8 mouse cellular contexts compared by ENCODE assay signal in genomic region chr17:57059486-57059977, GRCm38 (mm10). TPM values are rescaled to one million over a fixed set of nuclear protein-coding genes. Genes with fewer than 3 reads are reported as not detected.
DNase-seq lines count a peak whose midpoint lies in the region; ATAC-seq and TF ChIP-seq lines count a peak whose summit lies in the region.

Slc25a23 (minus strand) TSS chr17:57059863.

- peak within 1 kb of the TSS; percentile 88 for H3K4me2 ChIP-seq in heart, embryonic 12.5 days

- no peaks in the 10 kb centered on the region for H3K4me1 ChIP-seq in embryonic fibroblast, embryonic 13.5 days (ENCODE audit: control insufficient read depth, insufficient read depth, low read length)
- H3K4me1 ChIP-seq in heart, embryonic 12.5 days (replicated peaks): peaks cover 30% of the 10 kb centered on the region
- peaks cover 21% of the 10 kb centered on the region for H3K4me1 ChIP-seq in liver, adult 2 months (ENCODE audit: control insufficient read depth, insufficient read depth, low read length)

- peak; percentile 87 for DNase-seq in A20 (ENCODE audit: low read depth, low spot score)
- peak in 1 of 2 experiments; percentile 52 for DNase-seq in adrenal gland, postnatal 4 days (ENCODE audit: low spot score in 2 of 2)
- DNase-seq in kidney, postnatal 10 days: peak; percentile 86
- no peak for DNase-seq in liver, adult 2 months (ENCODE audit: extremely low read depth, low read depth, low spot score)
- peak; percentile 85 for DNase-seq in neural tube, embryonic 10.5 days (ENCODE audit: extremely low spot score, low spot score)
- DNase-seq in telencephalon, adult 2 months (ENCODE audit: low read depth, low spot score): peak; percentile 65

- no peaks in the 10 kb centered on the region for H3K9me3 ChIP-seq in heart, embryonic 12.5 days (replicated peaks)

- H3K4me3 ChIP-seq in embryonic fibroblast, embryonic 13.5 days (ENCODE audit: insufficient read depth, low read length): peak within 1 kb of the TSS; percentile 80
- H3K4me3 ChIP-seq in heart, embryonic 12.5 days: peak within 1 kb of the TSS; percentile 92
- peak within 1 kb of the TSS; percentile 92 for H3K4me3 ChIP-seq in liver, adult 2 months (ENCODE audit: insufficient read depth, low read depth, low read length)

- peaks cover 34% of the 10 kb centered on the region for H3K27me3 ChIP-seq in heart, embryonic 12.5 days (replicated peaks)
- H3K27me3 ChIP-seq in liver, adult 2 months (ENCODE audit: control insufficient read depth, insufficient read depth, low read length): no peaks in the 10 kb centered on the region

- H3K36me3 ChIP-seq in heart, embryonic 12.5 days: peaks cover 15% of the 10 kb centered on the region
- peaks cover 2% of the 10 kb centered on the region for H3K36me3 ChIP-seq in liver, adult 2 months (ENCODE audit: control insufficient read depth, insufficient read depth, low read length)

- WGBS in heart, embryonic 12.5 days: under 1% methylated on average over 31 of the region's 45 CpGs
- under 1% methylated on average over 45 of the region's 45 CpGs for WGBS in liver, adult 2 months

- peak within 1 kb of the TSS; percentile 90 for H3K9ac ChIP-seq in heart, embryonic 12.5 days
- H3K9ac ChIP-seq in liver, adult 2 months (ENCODE audit: low read depth, low read length): peak within 1 kb of the TSS; percentile 97

- no peak within 1 kb of the TSS for H3K27ac ChIP-seq in embryonic fibroblast, embryonic 13.5 days (ENCODE audit: insufficient read depth, low read length)
- H3K27ac ChIP-seq in heart, embryonic 12.5 days (ENCODE audit: poor library complexity, severe bottlenecking): peak within 1 kb of the TSS; percentile 40; the same call in 1 of the 2 replicates
- H3K27ac ChIP-seq in liver, adult 2 months (replicated peaks; ENCODE audit: insufficient read depth, low read depth, low read length): peak within 1 kb of the TSS; percentile 93

- peak; percentile 69 for ATAC-seq in heart, embryonic 12.5 days (ENCODE audit: insufficient number of reproducible peaks, low FRiP score)

- peaks cover 4% of the 10 kb centered on the region; the same call in 1 of the 2 replicates for H3K79me2 ChIP-seq in liver, adult 2 months (ENCODE audit: control insufficient read depth, insufficient read depth, low read length)

- no peak for TF ChIP-seq CTCF in embryonic fibroblast, embryonic 13.5 days (IDR thresholded peaks at IDR 0.05; ENCODE audit: borderline replicate concordance, insufficient read depth, low read length)
- no peak for TF ChIP-seq CTCF in liver, adult 2 months (IDR thresholded peaks at IDR 0.05; ENCODE audit: low read depth, low read length)

- no peak for TF ChIP-seq POLR2A in embryonic fibroblast, embryonic 13.5 days (IDR thresholded peaks at IDR 0.05; ENCODE audit: low read depth, low read length)
- 0 out of 2 replicates have a peak, but pooled peaks have one; percentile 28 for TF ChIP-seq POLR2A in liver, adult 2 months (IDR thresholded peaks at IDR 0.05; ENCODE audit: extremely low read depth, insufficient read depth, low read length)

RNA-seq across cellular contexts. Expression of gene Slc25a23, which starts in this region (rescaled TPM):
- total RNA-seq in adrenal gland, postnatal 4 days (2021): 10 to 100 TPM; 80.0 to 85.9 TPM
- polyA plus RNA-seq in embryonic fibroblast, embryonic 13.5 days (2011; ENCODE audit: insufficient read length, low read depth, missing spikeins): 8.4 and 10.4 TPM in 2 replicates
- 15.5 and 17.2 TPM in 2 replicates for polyA plus RNA-seq in heart, embryonic 12.5 days (2016; fragmentation: Nextera tagmentation; extraction: Ambion mirVana)
- total RNA-seq in liver, adult 2 months (2014; rRNA removed): 54.9 and 94.6 TPM in 2 replicates
- 212 and 255 TPM in 2 replicates for polyA plus RNA-seq in liver, adult 2 months (2012; rRNA removed)

Comparison
In these comparisons a context has a peak if more than half of its experiments do, and no peak if none do; other contexts are left out.
1. RNA of gene Slc25a23 (polyA plus RNA-seq): 212 to 255 TPM in liver, adult 2 months; 15.5 to 17.2 TPM in heart, embryonic 12.5 days and 8.4 to 10.4 TPM in embryonic fibroblast, embryonic 13.5 days; every median in the first group is over 10 times any median in the second.
2. Peak in every context shown above with its lines, with median percentiles within 50 percentile points of each other: H3K4me3 ChIP-seq.